ENCODE assay signal across 1 mouse cellular context in genomic region chr11:75462865-75463336, GRCm38 (mm10).
TF ChIP-seq lines count a peak whose summit lies in the region.

No protein-coding gene starts in this region.

TF ChIP-seq in CH12.LX, 34 proteins besides CTCF, POLR2A, EP300 and RAD21:
- no peak for TF ChIP-seq ZNF384 (IDR thresholded peaks at IDR 0.05; ENCODE audit: low read depth, low read length)
- TF ChIP-seq MXI1 (IDR thresholded peaks at IDR 0.05; ENCODE audit: low read depth, low read length): peak; percentile 63; the same call in 1 of the 2 replicates
- no peak for TF ChIP-seq BHLHE40 (IDR thresholded peaks at IDR 0.05; ENCODE audit: low read depth, low read length)
- TF ChIP-seq ZMIZ1 (IDR thresholded peaks at IDR 0.05; ENCODE audit: low read depth, low read length): no peak
- no peak for TF ChIP-seq ZC3H11A (IDR thresholded peaks at IDR 0.05; ENCODE audit: low read depth, low read length)
- no peak for TF ChIP-seq USF2 (conservative IDR thresholded peaks at IDR 0.05; ENCODE audit: low read depth, low read length)
- TF ChIP-seq MAX (IDR thresholded peaks at IDR 0.05; ENCODE audit: low read length): no peak
- no peak for TF ChIP-seq IRF4 (IDR thresholded peaks at IDR 0.05; ENCODE audit: low read depth, low read length)
- no peak for TF ChIP-seq TBP (conservative IDR thresholded peaks at IDR 0.05; ENCODE audit: low read depth, low read length)
- TF ChIP-seq UBTF (IDR thresholded peaks at IDR 0.05; ENCODE audit: low read depth, low read length): no peak
- no peak for TF ChIP-seq ETS1 (conservative IDR thresholded peaks at IDR 0.05; ENCODE audit: low read depth, low read length)
- no peak for TF ChIP-seq RCOR1 (conservative IDR thresholded peaks at IDR 0.05; ENCODE audit: low read depth, low read length)
- peak; percentile 76; the same call in 1 of the 2 replicates for TF ChIP-seq MAFK (IDR thresholded peaks at IDR 0.05; ENCODE audit: insufficient replicate concordance, low read length)
- TF ChIP-seq ELF1 (IDR thresholded peaks at IDR 0.05; ENCODE audit: low read depth, low read length): no peak
- no peak for TF ChIP-seq CHD1 (IDR thresholded peaks at IDR 0.05; ENCODE audit: low read depth, low read length)
- peak; percentile 59; the same call in 1 of the 2 replicates for TF ChIP-seq SIN3A (IDR thresholded peaks at IDR 0.05; ENCODE audit: low read length)
- TF ChIP-seq GABPA (IDR thresholded peaks at IDR 0.05; ENCODE audit: insufficient replicate concordance, low read depth, low read length): no peak
- no peak for TF ChIP-seq JUN (IDR thresholded peaks at IDR 0.05; ENCODE audit: insufficient read depth, low read depth, low read length)
- TF ChIP-seq KAT2A (IDR thresholded peaks at IDR 0.05; ENCODE audit: insufficient replicate concordance, low read length): no peak
- TF ChIP-seq NRF1 (IDR thresholded peaks at IDR 0.05; ENCODE audit: low read depth, low read length): no peak
- no peak for TF ChIP-seq E2F4 (IDR thresholded peaks at IDR 0.05; ENCODE audit: insufficient replicate concordance, low read depth, low read length)
- TF ChIP-seq CHD2 (IDR thresholded peaks at IDR 0.05; ENCODE audit: low read length): no peak
- TF ChIP-seq ZKSCAN1 (IDR thresholded peaks at IDR 0.05; ENCODE audit: borderline replicate concordance, low read depth, low read length): no peak
- no peak for TF ChIP-seq USF1 (IDR thresholded peaks at IDR 0.05; ENCODE audit: low read depth, low read length)
- TF ChIP-seq TCF12 (IDR thresholded peaks at IDR 0.05; ENCODE audit: low read depth, low read length): no peak
- peak; percentile 18; the same call in 1 of the 2 replicates for TF ChIP-seq MAZ (IDR thresholded peaks at IDR 0.05; ENCODE audit: low read depth, low read length)
- TF ChIP-seq MYC (IDR thresholded peaks at IDR 0.05; ENCODE audit: low read depth, low read length): no peak
- peak; percentile 1; the same call in 1 of the 2 replicates for TF ChIP-seq NELFE (IDR thresholded peaks at IDR 0.05; ENCODE audit: low read depth, low read length)
